Mouse (Mus musculus) c-Kit-negative CD71-positive TER-119-positive erythroid progenitor cells, embryonic 14.5 days (primary cell): ENCODE results near the gene Cxxc4.

Experiments used
- DNase-seq: peaks from one replicate; pipeline ENCODE4 v3.0.0-alpha.2; 2013; ENCODE audit warnings: low read depth, low spot score

Gene Cxxc4

DNA sequence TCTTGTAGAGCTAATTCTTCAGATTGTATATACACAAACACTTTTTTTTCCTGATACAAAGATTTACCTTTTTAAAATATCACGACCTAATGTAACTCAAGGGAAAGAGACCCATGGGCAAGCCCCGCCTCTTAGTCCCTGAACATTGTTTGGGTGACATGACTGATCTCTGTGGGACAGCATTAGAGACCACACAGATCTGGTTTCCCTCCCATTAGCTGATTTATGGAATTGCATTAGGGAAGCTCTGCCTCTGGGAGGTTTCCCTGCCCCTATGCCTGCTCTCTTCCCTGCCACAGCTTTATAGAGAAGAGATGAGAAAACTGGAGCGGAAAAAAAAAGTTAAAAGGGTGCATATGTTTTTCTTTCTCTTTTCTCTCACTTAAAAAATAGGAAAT lies 7.6 kb downstream of the Cxxc4 start:
- no peak for DNase-seq

GRCm38 (mm10) chr3:134254221-134254620 lies 17.9 kb downstream of the Cxxc4 start:
- DNase-seq = no peak

DNA sequence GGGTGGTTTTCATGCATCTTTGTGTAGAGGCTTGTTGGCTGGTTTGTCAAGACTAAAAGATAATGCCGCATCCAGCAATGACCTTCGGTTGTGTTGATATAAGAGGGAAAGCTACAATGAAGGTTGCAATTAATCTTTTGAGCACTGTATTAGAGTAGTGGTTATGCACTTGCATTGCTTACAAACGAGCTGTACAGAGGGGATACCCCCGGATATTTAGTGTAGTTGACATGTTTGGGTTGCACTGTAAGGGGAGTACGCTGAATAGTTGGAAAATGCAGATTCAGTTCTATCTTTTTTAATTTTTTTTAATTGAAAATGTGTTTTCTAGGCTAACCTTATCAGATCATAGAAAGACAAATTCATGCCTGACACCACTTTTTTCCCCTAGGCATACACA lies 22.4 kb downstream of the Cxxc4 start:
- no peak for DNase-seq

DNA sequence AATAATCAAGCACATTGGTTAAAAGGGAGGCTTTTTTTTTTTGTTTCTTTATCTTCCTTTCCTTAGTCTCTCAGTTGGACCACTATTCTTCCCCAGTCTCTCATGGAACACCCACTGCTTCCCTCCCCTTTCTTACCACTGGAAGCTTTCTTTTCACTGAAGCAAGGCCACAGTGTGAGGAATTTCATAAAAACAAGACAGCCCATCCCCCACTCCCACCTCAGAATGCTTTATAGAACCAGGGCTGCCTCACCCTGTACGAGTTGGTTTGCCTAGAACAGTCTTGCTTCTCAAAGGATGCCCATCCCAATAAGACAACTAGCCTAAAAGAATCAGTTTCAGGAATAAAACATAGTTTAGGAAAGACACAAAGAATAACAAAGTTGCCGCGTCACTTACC lies 23.0 kb downstream of the Cxxc4 start:
- no peak for DNase-seq

DNA sequence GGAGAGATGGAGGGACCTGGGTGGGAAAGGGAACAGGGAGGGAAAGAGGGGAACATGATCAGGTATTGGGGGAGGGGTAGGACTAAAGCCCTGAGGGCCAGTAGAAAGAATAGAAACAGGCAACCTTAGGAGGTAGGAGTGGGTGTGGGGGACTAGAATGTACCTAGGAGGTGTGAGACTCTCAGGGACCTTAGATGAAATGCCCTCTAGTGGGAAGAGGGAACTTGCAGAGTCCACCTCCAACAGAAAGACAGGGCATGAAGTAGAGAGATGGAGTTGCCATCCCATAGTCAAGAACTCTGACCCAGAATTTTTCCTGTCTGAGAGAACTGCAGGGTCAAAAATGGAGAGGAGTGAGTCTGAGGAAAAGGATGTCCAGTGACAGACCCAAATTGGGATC lies 43.4 kb downstream of the Cxxc4 start:
- DNase-seq = no peak

- DNase-seq = no peak
Measured at GRCm38 (mm10) chr3:134281527-134282370, 45.5 kb downstream of the Cxxc4 start.

DNA sequence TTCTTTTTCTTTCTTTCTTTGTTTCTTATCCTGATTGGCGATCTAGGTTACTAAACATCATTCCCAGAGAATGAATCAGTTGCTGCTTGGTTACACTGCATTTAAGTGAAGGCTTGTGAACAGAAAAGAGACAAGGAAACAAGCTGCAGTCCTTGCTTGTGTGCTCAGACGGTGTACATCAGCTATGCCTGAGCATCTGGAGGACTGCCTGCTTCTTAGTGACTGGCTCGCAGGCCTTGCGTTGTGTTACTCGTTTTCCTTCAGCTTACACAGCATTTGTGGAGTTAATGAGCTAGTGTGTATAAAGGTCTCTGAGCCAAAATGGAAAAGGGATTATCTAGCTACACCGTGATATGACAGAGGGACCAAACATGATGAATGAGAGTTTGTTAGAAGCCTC lies 58.9 kb downstream of the Cxxc4 start:
- DNase-seq = no peak

- no peak for DNase-seq
Measured at GRCm38 (mm10) chr3:134302681-134303491, 66.6 kb downstream of the Cxxc4 start.

DNA sequence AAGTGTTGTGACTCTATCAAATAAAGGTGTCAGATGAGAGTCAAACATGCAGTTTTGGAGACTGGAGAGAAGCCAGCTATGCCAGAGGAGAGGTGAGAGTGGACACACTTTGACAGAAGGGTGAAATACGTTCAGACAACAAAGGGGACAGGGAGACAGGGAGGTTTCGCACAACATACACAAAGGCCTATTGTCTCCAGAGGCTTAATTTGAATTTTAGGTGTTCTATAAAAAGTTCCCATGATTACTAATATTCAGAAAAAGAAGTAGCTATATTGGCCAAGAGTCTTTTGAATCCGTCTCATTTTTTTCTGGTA lies 67.2 kb downstream of the Cxxc4 start:
- no peak for DNase-seq

GRCm38 (mm10) chr3:134306507-134306906 lies 70.2 kb downstream of the Cxxc4 start:
- no peak for DNase-seq

GRCm38 (mm10) chr3:134307801-134308200 lies 71.5 kb downstream of the Cxxc4 start:
- no peak for DNase-seq
